Mouse (Mus musculus) CD4-positive, CD25-positive, alpha-beta regulatory T cell (primary cell): ENCODE results near the gene Trp53tg5. TPM values are rescaled to one million over a fixed set of nuclear protein-coding genes. Genes with fewer than 3 reads are reported as not detected.

Experiments
- polyA plus RNA-seq: library from polyadenylated mRNA; unstranded; fragments of 100-300 nt; shearing (Covaris generic); gene quantifications from one replicate; pipeline ENCODE4 v1.2.1, GENCODE M21; 2017

The Trp53tg5 gene
- 0.25 TPM for polyA plus RNA-seq

DNA sequence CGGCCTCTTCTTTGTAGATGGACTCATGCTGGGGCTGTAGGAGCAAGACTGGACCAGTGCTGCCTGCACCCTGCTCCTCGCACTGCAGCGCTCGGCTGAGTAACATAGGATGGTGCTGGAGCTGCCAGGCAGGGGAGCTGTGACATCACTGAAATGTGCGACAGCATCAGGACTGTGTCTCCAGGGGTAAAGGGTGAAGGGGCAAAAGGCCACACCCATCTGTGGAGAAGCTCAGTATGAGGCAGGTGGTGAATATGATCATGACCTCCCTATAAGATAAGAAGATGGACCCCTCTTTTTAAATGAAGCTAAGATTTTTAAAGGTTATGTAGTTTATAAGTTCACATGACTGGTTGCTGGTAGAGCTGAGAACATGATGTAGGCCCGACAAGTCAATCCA is at the start of gene Trp53tg5:
Gene Trp53tg5, minus strand, starts transcription at position 101 of the 400 bp plus-strand sequence.

DNA sequence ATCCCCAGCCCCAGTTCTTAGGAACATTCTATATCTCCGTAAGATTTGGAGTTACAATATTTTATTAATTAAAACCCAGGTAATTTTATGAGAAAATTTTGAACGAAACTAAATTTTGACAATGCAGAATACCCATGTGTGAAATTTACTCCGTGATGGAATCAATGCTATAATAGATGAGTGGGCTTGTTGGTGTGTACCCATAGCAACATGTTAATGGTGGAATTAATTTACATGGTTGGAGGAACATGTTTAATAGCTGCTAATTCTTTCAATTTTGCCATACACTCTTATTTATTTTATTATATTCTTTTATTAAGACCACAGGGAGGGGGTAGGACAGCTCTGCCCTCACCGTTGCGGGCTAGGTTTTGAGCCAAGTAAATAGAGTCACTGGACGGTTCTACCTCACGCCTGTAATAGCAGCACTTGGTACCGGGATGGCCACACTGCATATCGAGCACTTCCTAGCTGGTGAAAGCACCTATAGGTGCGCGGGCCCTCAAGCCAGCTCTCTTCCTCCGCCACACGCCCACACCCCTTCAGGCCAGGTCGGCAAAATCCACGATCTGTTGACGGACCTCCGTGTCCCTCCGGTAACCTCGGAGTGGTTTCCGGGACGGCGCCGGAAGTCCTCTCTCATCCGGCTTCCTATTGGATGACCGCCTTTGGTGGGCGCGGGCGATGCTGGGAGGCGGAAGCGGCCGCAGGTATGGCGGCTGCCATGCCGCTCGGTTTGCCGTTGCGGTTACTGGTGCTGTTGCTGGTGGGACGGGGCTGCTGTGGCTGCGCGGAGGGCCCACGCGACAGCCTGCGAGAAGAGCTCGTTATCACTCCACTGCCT is 23.5 kb upstream of the Trp53tg5 start, which contains the start of gene Pigt:
Gene Pigt, plus strand, starts transcription at position 674 of the 844 bp plus-strand sequence.

DNA sequence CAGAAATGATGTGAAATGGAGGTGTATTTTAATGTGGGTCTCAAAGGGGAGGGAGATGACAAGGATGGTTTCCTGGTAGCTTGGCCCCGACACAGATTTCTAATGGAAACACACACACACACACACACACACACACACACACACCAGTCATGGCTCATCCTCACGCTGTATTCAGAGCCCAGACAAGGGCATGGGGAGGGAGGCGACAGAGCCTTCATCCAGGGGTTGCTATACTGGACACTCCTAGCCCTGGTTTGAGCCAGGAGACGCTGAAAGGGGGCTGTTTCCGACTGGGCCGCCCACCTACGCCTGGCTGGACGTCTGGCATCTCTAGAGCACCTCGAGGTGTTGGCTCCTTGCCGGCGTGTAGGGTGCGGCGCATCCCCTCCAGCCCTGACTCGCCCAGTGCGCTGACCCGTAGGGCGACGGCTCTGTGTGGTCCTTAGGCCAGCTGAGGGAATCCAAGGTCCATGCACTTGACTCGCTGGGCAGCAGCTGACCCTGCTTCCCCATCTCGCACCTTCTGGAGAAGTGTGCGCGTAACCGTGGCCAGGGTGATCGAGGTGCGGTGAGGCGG is 12.2 kb upstream of the Trp53tg5 start, which contains the start of gene Dbndd2:
Gene Dbndd2, plus strand, starts transcription at position 426 of the 577 bp plus-strand sequence.

DNA sequence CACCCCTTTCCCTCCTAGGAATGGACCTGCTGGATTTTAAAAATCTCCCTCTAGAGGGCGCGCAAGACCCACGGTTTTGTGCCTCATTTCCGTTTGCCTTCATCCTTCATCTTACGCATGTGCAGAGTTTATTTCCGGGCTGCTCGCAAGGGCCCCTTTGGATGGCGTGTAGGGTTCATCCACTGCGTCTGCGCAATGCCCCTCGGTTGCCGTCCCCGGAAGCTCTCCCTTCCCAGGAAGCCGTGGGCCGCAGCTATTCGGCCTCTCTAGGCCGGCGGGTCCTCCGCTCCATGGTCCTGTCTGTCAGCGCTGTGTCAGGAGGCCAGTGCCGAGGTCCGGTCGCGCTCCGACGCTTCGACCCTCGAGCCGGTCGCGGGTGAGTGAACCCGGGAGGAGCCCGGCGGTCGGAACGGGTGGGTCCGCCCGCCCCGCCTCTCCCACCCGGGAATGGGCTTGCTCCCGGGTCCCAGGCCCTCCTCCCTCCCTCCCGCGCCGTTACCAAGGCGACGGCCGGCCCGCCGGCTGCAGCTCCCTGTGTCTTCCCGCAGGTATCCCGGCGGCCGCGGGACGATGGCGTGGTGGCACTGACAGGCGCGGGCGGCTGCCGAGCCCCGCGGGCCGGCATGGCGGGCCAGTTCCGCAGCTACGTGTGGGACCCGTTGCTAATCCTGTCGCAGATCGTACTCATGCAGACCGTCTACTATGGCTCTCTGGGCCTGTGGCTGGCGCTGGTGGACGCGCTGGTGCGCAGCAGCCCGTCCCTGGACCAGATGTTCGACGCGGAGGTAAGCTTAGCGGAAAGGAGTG is 12.6 kb downstream of the Trp53tg5 start, which contains the start of gene Gm20458:
Gene Gm20458, plus strand, starts transcription at position 223 of the 807 bp plus-strand sequence.

DNA sequence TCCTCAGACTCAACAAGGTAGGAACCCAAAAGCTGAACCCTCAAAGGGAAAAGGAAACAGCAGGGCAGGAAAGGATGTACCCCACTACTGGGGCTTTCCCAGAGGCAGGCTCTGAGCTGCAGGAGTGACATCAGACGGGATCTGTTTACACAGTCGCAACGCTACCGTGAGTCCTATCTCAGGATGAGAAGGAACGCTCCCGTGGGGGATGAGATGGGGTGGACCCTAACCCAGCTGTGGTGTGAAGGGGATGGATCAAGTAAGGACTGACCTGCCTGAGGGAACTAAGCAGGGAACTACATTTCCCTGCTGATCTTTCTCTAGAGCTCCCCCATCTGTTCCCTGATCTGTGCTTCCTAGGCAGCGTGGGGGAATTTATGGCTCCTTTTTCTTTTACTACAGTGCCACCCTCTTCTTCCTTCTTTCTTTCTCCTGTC is 16.6 kb downstream of the Trp53tg5 start, which contains the start of gene Sys1:
Gene Sys1, plus strand, starts transcription at position 101 of the 437 bp plus-strand sequence.

DNA sequence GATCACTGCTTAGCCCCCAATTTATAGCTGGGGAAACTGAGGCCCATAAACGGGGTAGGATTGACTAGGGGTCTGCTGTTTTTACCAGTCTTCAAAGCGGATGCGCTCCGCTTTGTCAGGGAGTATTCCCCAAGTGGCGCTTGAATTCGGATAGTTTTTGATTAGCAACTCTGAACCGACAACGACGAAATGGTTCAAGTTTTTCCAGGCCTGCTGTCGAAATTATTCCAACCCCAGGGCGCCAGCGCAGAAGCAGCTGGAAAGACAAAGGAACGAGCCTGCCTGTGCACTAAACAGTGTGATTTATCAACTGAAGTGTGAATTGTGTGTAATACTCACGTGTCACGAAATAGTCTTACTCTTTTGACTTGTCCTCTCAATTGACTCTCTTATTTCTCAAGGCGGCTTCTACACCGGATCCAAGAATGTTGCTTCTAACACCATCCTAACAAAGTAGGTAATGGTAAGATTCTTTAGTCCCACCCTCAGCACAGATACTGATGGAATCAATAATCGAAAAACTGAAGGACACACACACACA is 30.0 kb downstream of the Trp53tg5 start, which contains the start of gene Sdc4:
Gene Sdc4, minus strand, starts transcription at position 428 of the 541 bp plus-strand sequence.

Other genes starting within 250 kb of the Trp53tg5 start
- gene Svs2, start 235.3 kb downstream of the Trp53tg5 start, polyA plus RNA-seq = not detected
- gene Svs3b, start 217.1 kb downstream of the Trp53tg5 start, polyA plus RNA-seq = not detected
- gene Svs4, start 195.3 kb downstream of the Trp53tg5 start, polyA plus RNA-seq = not detected
- gene Svs3a, start 184.5 kb downstream of the Trp53tg5 start, polyA plus RNA-seq = not detected
- gene Svs6, start 157.0 kb downstream of the Trp53tg5 start, polyA plus RNA-seq = not detected
- gene Svs5, start 141.0 kb downstream of the Trp53tg5 start, polyA plus RNA-seq = not detected
- 4.8 TPM for gene Slpi, start 84.6 kb downstream of the Trp53tg5 start, polyA plus RNA-seq
- gene Rbpjl, start 70.6 kb downstream of the Trp53tg5 start, polyA plus RNA-seq = not detected
- not detected for gene Matn4, start 68.6 kb downstream of the Trp53tg5 start, polyA plus RNA-seq
- gene Sdc4, start 29.8 kb downstream of the Trp53tg5 start, polyA plus RNA-seq = 17.7 TPM
- gene Sys1, start 16.8 kb downstream of the Trp53tg5 start, polyA plus RNA-seq = 97.5 TPM
- 14.2 TPM for gene Gm20458, start 12.8 kb downstream of the Trp53tg5 start, polyA plus RNA-seq
- gene Dbndd2, start 12.4 kb upstream of the Trp53tg5 start, polyA plus RNA-seq = 2.7 TPM
- 34.1 TPM for gene Pigt, start 23.8 kb upstream of the Trp53tg5 start, polyA plus RNA-seq
- 6.7 TPM for gene Wfdc2, start 88.7 kb upstream of the Trp53tg5 start, polyA plus RNA-seq
- not detected for gene Spint3, start 99.7 kb upstream of the Trp53tg5 start, polyA plus RNA-seq
- not detected for gene Wfdc6a, start 111.7 kb upstream of the Trp53tg5 start, polyA plus RNA-seq
- gene Eppin, start 119.9 kb upstream of the Trp53tg5 start, polyA plus RNA-seq = not detected
- not detected for gene Wfdc6b, start 139.8 kb upstream of the Trp53tg5 start, polyA plus RNA-seq
- not detected for gene Wfdc8, start 139.9 kb upstream of the Trp53tg5 start, polyA plus RNA-seq
- gene Wfdc16, start 165.1 kb upstream of the Trp53tg5 start, polyA plus RNA-seq = not detected
- gene Wfdc10, start 182.3 kb upstream of the Trp53tg5 start, polyA plus RNA-seq = not detected
- not detected for gene Wfdc9, start 182.9 kb upstream of the Trp53tg5 start, polyA plus RNA-seq
- not detected for gene Wfdc11, start 200.4 kb upstream of the Trp53tg5 start, polyA plus RNA-seq
- not detected for gene Wfdc13, start 211.4 kb upstream of the Trp53tg5 start, polyA plus RNA-seq
- gene Spint4, start 224.8 kb upstream of the Trp53tg5 start, polyA plus RNA-seq = not detected
- not detected for gene Spint5, start 241.6 kb upstream of the Trp53tg5 start, polyA plus RNA-seq